Mouse (Mus musculus) lung, postnatal 10 days (tissue): Measurements from ENCODE around the gene Fosl2.

Experiments
- DNase-seq: peaks from one replicate; pipeline ENCODE4 v3.0.0; 2021

The Fosl2 gene

DNA sequence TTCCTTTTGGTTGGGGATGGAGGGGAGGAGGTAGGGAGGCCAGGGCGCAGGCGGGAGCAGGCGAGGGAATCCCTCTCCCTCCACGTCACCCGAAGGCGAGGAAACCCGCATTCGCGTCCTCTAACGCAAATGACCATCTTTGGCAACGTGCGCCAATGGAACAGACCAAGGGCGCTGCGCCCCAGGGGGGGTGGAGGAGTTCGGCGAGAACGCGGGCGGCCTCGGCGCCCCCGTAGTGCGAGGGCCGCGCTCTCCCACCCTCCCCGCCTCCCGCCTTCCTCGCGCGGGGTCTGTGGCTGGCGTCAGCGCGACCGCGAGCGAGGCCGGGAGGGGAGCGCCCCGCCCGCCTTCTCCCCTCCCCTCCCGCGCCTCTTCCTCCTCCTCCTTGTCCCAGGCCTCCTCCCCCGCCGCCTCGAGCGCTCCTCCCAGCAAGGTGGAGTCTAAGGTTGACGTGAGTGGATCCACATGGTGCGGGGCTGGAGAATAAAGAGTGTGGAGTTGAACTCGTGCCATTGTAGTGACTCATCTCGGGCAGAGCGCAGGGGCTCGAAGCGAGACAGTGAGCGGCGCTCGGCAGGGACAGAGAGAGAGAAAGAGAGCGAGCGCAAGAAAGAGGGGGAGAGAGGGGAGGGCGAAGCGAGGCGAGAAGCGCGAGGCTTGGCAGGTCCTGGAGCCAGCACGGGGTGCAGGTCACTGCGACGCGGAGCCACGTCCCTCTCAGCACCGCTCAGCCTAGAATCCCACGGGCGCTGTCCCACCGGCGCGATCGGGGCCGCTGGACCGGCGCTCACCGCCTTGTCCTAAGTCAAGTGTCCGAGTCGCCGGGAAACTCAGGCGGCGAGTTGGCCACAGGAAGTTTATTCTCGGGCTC, at the start of gene Fosl2:
Gene Fosl2, plus strand, starts transcription at position 466 of the 871 bp plus-strand sequence.
- DNase-seq: peak; percentile 99

DNA sequence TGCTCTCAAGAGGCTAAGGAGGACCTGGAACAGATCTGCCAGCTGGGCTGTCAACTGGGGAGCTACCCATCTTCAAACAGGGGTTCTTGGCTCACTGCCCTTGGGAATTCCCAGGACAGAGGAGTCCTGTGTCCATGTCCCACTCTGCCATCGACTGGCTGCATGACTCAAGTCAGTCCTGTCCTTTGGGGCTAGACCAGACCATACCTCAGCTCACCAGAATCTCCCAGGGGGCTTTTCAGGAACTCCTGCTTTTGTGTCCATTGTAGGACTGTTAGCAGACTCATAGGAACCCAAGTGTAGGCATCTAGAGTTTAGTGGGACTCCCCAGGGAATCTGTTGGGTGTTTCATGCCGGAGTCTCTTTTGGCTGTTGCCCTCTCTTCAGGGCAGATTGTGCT, 49.6 kb upstream of the Fosl2 start:
- DNase-seq: no peak

DNA sequence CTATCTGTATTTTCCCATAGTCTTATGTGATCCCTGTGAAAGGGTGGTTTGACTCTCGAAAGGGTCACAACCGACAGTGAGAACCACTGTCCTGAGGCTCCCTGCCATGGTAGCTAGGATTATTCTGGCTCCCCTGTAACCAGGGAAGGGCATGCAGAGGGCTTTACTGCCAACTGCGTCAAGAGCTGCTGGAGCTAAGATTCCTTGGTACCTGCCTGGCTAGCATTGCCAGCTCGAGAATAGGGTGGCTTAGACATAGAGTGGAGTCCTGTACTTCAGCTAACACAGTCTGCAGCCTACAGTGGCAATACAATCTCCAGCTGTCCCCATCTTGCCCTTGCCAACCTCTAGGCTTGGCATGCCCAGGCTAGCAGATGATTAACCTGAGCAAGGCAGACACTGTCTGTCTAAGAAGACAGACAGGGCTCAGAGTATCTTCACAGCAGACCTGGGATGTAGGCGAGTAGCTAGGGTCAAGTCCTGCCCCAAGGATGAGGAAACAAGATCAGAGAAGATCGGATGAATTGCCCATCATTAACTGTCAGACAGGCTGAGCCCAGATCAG, 49.0 kb upstream of the Fosl2 start:
- no peak for DNase-seq

DNA sequence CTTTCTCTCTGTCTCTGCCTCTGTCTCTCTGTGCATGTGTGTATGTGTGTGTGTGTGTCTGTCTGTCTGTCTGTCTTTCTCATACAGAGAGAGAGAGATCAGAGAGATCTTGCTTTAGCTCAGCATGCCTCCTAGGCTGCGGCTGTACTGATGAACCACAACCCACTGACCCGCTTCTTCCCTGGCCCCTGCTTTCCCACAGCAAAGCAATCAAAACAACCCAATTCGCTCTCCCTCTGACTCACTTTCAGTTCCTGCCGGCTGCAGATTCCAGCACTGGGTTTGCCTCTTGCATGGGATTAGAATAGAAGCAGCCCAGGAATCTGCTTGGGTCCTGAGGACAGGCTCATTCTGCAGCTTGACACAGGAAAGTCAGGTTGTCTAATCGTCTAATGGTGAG, 46.1 kb upstream of the Fosl2 start:
- DNase-seq: no peak

DNA sequence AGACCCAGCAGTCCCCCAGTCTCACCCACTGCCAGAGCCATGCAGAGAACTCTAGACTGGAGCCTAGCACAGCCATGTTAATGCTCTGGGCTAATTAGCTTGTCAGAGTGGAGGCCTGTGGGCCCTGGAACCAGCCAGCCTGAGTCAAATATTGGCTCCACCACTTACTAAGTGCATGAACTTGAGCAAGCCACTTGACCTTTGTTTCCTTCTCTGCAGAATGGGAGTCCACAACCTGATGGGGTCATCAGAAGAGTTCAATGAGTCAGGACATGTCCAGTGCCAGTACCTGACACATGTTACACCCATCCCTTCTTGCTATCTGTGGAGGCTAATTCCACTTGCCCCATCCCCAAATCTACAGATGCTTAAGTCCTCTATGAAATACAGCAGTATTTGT, 43.3 kb upstream of the Fosl2 start:
- DNase-seq: no peak

DNA sequence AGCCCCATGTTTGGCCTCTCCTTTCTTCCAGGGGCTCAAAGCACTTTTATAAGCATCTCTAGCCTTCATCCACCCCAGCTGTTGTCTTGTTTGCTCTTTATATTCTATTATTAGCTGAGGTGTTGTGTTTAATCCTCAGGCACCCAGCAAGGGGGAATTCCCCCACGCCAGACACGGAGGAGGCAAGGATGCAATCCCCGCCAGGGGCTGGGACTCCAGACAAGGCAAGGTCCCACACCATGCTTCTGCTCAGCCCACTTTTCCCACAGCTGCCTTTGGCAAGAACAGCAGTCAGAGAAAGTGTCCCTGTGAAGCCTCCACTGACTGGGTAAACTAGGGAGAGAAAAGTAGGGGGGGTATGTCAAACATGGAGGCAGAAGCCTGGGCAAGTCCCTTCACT, 36.9 kb upstream of the Fosl2 start:
- DNase-seq: peak; percentile 62

DNA sequence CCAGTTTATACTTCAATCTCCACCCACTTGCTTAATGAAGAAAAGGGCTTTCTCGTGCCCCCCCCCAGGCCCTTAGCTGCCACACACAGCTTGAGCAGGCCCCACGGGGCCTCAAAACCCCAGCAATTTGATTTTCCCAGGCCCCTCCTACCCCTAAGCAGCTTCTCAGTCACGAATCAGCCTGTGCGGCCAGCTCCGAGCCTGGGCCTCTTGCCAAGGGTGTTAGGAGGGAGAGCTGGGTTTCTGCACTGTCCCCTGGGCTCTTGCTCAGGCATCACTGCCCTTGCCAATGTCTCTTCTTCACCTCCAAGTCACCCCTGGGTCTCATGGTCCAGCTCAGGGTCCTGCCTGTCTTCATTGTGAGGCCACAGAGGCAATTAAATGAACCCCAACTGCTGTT, 33.1 kb upstream of the Fosl2 start:
- DNase-seq: peak; percentile 84

DNA sequence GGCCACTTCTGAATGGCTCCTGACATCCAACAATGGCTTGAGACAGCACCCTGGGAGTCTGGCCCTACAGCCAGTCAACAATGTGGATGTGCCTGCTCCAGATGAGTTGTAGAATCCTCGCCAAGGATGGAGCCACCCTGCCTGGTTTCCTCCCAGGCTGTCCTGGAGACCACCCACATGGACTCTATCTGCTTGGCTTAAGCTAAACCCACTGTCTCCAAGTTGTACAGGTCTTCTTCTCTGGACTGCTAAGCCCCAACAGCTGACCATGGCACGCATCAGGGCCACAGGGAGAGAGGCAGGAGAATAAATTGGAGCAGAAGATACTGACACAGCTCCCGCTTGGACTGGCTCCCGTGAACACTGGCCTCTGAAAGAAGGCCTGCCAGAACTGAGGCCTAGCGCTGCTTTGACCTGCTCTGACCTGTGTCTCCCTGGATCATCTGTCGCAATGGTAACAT, 32.6 kb upstream of the Fosl2 start:
- DNase-seq: peak; percentile 42

DNA sequence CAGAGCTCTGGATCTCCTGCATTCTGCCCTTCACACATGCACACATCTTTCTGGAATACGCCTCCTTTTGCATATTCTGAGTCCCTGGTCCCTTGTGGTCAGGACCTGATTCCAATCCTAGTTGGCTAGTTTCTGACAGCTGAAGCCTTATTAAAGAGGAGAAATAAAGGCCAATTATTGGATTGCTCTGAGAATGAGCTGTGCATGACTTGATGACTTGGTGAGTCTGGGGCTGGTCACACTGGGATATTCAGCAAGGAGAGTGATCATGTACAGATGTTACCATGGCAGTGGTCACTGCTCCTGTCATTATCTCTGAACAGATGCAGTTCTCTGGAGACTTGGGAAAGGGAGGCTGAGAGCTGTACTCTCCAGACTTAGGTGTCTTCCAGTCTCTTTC, 32.1 kb upstream of the Fosl2 start:
- no peak for DNase-seq

DNA sequence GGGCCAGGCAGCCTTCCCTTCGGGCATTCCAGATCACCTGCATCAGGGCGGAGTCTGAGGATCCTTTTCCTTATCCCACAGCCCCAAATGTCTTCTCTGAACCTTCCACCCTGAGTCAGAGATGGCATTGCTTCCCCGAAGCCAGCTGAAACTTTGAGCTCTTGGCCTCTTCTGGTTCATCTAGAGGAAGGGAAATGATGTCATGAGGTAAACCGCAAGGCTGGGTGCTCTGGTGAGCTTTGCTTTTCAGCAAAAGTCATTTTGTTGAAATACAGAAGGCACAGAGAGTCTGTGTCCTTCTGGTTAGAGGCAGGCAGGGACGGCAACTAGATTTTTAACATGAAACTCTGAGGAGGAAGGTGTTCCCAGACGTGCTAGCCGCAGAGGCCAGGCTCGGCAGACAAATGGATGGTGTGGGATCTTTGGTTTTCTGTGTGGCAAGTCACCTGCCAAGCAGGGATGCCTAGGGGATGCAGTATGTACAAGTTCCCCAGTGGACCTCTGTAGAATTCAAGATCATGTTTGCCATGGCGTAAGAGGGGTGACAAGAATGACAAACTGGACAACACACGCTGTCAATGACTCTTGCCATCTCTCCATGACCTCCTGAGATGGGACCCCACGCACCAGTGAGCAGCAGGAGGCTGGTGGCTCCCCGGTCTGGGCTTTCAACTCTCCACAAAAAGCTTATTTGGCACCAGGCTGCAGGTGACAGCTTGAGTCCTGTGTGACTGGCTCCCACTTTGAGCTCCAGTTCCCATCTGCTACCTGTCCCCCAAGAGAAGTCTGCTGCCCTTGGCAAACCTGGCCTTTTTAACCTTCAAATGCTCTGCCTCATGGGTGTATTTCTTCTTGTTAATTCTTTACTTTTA, 31.2 kb upstream of the Fosl2 start:
- DNase-seq: no peak

DNA sequence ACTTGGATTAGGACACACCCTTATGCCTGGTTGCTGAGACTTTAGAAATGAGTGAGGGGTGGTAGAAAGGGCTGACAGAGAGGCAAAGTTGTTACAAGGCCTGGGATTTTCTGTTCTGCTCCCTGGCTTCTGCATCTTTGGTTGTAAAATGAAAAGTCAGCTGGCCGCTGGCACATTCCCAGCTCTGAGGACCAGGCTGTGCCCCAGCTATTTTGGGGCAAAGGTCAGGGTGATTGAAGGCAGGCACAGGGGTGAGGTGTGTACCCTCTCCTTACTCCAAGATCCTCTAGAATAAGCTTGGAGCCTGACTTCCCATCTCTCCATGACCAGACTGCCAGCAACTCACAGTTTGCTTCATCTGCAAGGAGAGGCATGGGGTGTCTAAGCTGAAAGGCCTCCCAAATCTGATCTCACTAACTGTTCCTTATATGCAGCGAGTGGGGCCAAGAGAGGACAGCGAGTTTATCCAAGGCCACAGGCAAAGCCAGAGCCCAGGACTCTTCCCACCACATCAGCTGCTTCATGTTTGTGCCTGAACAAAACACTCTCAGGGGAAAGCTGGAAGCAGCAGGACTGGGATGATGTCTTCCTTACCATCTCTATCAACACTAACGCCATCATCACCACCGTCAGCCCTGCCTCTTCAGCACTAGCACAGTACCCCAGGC, 29.0 kb upstream of the Fosl2 start:
- peak; percentile 48 for DNase-seq

DNA sequence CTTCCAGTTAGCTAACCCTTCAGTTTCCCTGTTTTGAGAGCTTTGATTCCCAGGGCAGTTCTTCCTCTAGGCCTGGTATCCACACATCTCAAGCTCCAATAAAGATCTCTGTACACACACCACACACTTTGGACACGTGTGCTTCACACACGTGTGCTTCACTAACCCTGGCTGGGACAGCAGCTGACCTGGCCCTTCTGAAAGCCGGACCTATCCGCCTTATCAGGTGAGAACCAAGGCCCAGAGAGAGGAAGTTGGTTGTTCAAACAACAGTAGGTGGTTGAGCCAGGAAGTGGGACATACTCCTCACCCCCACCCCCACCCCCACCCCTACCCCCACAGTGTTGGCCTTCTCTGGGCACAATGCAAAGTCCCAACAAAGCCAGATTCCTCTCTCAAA, 24.9 kb upstream of the Fosl2 start:
- no peak for DNase-seq

DNA sequence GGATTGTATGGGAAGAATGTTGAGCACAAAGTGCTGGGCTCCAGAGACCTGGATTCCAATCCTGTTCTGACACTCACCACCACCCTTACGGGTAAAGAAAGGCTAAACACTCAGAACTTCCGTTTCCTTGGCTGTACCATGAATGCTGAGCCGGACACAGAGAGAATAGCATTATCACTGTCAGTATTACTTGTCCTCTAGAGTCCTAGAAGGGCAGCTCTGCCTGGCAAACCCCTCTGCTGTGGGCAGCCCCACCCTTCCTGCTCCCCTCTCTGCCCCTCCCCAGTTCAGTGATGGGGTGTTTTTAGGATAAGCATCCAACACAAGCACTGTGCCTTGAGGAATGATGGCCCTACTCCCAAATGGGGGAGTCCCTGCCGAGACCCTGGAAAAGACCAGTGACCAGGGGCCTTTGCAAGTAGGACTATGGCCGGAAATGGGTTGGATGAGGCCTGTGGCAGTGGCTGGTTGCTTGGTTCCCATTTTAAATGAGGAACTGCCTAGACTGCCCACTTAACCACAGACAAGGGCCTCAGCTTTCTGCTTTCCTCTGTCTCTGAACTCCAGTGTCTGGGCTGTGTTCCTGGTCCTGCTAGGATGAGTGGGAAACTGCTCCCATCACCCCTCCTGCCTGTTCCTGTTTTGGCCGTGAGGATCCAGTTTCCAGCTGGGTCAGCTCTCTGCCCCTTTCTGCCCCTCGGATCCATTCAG, 23.2 kb upstream of the Fosl2 start:
- DNase-seq: no peak

DNA sequence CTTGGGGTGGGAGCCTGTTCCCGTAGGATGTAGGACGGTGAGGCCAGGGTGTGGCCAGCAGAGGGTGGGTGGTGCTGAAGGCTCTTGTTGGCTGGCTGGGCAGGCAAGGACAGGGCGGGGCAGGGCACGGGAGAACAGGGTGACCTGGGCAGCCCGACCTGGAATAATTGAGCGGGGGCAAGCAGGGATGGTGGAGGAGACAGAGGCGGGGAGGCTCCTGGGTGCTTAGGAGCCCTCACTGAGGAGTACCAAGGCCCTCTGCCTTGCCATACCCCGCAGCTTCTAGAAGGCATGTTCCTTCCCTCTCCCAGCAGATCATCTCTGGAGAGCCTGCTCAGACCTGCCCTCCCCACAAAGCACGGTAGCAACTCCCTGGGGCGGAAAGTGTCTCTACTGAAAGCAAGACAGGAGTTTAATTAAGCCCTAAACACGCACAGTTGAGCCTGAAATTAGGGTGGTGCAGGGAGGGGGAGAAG, 14.7 kb upstream of the Fosl2 start:
- DNase-seq: peak; percentile 23

DNA sequence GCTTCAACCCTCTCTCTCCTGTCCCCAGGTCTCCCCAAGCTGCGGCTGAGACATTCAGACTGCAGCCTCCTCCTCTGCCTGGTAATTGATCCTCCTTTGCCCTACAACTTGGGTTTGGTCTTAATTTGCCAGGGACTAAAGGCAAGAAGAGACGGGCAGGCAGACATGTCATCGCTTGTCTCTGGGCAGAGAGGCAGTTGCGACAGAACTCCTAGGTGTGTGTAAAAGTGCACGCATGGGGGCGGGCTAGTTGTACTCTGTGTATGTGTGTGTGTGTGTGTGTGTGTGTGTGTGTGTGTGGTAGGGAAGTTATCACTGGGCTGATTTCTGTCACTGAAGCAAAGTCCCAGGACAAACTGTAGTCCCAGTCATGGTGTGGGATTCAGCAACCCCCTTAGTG, 13.7 kb upstream of the Fosl2 start:
- no peak for DNase-seq

DNA sequence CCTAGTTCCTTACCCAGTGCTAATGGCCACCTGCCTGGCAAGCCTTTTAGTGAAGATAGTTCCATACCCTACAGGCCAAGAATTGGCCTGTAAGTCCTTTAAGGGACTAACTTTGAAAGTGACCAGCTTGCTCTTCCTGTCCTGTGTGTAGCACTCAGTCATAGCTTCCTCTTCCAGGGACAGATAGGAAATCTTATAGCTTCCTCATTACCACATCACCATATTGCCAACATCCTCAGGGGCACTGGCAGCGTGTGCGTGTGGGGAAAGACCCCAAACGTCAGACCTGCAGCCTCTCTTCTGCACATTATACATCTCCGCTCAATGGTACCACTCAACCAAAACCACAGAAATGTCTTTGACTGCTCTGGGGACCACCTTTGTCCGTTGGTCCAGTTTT, 13.2 kb upstream of the Fosl2 start:
- DNase-seq: no peak

DNA sequence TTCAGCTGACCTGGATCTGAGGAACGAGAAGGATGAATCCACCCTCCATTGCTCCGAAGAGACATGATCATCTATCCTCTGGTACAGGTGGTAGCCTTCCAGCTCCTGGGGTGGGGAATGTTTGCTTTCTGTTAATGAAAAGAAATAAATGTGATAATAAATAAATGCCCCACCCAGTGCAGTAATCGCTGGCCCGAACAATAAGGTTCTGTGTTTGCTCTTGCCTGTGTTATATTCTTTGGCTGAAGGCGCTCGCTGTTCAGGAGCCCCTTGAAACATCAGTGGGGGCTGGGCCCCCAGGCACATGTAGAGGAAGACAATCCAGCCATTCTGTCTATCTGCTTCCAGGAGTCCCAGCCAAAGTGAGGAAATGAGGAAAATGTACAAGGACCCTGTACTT, 10.6 kb upstream of the Fosl2 start:
- no peak for DNase-seq

DNA sequence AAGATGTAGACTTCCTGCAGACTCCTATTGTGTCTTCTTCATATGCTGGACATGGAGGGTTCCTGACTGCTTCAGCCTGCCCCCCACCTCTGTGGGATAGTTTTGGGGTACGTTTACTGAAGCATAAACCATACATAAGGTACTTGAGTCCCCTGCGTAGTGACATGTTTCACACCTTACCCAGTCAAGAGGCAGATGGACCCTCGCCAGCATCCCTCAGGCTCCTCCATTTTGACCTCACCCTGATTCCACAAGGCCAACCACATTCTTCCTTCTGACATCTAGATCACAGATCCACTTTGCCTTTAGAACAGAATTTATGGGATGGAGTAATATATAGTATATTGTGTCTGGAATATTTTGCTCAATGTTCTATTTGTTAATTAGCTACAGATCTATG, 8.4 kb upstream of the Fosl2 start:
- no peak for DNase-seq

DNA sequence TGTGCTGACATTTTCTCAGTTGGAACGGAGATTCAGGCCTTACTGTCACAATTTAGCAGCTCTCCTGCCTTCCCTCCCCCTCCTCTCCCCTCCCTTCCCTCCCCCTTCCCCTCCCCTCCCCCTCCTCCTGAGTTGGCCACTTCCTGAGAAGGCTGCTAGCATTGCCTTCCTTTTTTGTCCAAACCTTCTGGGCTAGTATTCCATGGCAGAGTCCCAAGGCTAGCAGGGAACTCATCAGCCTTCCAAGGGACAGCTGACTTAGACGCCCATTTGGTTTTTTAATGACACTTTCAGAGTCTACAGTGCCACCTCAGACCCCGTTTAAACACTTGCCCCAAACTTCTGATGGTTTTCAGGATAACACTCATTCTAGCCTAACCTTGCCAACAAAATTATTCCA, 7.7 kb upstream of the Fosl2 start:
- DNase-seq: peak; percentile 8

DNA sequence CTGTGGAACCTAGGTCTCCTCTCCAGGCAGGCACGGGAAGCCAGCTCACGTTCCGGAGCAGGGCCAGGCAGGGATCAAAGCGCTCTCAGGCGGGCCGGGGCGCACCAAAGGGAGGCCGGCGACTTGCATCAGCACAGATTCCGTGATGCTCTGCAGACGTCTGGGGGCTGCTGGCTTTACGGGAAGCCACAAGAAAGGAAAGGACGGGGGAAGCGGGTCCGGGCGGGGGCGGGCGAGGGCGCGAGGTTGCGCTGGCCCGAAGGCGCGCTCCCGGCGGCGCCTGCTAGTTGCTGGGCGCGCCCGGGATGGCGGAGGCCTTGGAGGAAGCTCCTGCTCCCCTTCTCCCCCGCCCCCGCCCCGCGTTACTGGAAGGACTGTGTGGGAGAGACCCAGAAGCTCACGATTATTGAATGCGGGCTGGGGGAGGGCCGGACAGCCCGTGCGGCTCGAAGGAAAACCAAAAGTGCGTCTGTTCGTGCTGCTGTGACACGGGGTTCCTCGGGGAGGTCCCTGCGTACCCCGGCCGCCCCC, 2.6 kb upstream of the Fosl2 start:
- peak; percentile 77 for DNase-seq

DNA sequence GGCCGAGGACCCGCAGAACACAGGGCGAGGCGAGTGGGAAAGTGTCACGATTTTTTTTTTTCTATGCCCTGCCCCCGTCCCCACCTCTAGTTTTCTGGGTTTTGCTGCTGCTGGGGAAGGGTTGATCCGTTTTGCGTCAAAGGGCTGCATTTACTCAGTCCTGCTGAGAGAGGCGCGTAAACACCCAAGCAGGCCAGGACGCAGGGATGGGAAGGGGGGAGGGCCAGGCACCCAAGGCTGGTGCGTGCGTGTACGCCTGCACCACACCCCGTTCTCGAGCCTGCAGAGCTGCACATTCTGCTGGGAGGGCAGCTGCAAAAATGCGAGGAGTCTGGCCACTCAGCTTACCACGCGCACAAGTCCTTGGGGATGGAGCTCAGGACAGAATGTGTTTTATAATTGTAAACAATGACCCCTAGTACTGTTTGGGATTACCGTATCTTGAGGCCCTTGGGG, 2.0 kb upstream of the Fosl2 start:
- DNase-seq: peak; percentile 92
